Mouse (Mus musculus): Measurements from ENCODE around the gene Fau.

The Fau gene

DNA sequence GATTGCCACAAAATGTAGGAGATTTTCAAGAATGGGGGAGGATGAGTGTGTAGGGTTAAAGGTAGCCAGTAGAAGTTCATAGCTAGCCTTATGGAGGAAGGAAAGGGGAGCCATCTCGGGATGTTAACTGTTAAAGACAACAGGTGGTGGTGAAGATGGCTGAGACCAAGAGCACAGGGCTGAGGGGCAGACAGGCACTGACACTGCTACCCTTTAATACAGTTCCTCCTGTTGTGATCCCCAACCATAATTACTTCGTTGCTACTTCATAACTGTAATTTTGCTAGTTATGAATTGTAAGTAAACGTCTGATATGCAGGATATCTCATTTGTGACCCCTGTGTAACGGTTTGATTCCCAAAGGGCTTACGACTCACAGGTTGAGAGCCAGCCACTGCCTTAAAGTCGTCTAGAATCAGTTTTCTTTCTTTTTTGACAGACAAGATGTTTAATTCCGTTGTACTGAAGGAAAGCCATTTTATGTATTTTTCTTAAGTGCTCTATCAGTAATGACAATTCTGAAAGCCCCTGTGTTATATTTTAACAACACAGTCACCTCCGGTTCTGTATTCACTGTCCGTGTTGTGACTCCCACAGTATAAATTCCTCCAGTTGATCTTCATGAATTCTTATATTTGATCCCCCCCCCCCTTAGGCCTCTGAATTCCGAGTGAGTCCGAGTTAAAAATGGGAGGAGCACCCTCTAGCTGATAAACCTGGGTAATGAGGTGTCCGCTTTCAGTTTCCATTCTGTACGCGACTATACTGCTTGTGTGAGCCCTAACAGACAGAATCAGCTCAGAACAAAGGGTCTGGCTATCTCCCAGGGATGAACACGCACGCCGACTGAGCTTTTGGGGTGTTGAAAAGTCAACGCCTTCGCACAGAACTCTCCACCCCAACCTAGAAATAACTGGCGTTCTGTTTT is 12.0 kb upstream of the Fau start:
- peak; percentile 77 for DNase-seq (ENCODE audit: low read depth, low spot score)

DNA sequence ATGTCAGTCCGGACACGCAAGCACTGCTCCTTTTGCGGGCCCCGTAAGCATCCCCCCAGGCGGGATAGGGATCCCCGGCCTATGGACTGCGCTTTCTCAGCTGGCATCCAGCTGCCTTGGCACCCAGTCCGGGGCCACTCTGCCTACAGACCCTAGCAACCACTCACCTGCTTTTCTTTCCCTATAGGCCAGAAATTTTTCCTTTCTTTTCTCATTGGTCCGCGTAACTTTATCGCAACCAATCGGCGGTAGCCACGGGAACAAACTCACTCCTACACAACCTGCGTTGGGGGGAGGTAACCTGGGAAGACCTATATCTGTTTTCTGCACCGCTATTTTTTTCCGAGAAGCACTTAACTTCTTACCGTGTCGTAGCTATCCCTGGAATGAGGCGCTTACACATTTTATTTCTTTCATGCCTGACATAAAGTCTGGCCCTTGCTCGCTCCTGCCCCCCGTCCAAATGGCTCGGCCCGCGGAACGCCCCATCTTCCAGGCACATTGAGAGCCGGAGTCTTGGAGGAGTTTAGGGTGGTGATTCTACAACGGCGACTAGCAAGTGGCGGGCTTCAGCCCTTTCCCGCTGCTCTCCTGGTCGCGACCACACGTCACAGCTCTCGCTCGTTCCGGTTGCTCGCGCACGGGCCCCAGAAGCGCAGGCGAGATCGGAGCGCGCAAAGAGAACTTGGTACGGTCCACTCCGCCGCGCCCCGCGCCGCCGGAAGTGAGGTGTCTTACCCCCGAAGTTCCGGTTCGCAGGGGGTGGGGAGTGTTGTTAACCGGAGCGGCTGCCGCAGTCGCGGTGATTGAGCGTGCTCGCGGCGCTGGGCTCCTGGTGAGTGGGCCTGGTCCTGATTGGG is 11.1 kb upstream of the Fau start, which contains the start of gene Syvn1:
TSS of gene Syvn1 (plus strand) at position 283 of the 860 bp plus-strand sequence.
- peak; percentile 94 for DNase-seq (ENCODE audit: low read depth, low spot score)

DNA sequence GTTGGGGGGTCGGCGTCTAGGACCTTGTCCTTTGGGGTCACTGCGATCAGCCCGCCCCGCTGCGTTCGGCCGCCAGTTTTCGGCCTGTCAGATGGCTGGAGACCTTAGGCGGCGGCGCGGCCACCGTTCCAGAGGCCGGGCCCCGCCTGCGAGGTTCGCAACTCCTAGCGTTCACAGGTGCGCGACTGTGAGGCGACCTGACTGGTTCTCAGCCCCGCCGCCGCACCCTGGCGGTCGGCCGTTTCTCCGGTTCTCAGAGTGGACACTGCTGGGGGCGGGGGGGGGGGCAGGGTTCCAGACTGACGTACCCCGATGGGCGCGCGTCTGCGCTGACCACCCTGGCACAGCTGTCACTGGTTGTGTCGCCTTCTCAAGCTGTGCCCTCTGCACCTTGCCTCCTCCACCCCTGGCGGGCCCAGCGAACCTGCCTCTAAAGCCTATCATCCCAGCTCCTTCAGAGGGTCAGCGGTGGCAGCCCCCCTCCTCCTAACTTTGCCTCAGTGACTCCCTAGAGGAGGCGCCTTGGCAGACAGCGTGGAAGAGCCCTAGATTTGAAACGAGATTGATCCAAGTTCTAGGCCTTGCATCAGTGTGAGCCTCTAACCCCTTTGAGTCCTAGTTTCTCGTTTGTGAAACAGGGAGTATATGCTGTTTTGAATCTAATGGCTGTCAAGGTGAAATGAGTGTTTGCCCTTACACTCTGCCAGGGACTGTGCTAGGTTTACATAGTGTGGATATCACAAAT is 10.3 kb upstream of the Fau start:
- DNase-seq (ENCODE audit: low read depth, low spot score): no peak

DNA sequence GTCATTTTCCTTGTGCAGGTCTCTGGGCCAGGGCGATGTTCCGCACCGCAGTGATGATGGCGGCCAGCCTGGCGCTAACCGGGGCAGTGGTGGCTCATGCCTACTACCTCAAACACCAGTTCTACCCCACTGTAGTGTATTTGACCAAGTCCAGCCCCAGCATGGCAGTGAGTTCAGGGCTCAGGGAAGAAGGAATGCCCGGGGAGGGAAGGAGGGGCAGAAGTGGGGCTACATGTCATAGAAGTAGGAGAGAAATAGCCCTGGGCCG is 9.8 kb upstream of the Fau start:
- DNase-seq (ENCODE audit: low read depth, low spot score): no peak

DNA sequence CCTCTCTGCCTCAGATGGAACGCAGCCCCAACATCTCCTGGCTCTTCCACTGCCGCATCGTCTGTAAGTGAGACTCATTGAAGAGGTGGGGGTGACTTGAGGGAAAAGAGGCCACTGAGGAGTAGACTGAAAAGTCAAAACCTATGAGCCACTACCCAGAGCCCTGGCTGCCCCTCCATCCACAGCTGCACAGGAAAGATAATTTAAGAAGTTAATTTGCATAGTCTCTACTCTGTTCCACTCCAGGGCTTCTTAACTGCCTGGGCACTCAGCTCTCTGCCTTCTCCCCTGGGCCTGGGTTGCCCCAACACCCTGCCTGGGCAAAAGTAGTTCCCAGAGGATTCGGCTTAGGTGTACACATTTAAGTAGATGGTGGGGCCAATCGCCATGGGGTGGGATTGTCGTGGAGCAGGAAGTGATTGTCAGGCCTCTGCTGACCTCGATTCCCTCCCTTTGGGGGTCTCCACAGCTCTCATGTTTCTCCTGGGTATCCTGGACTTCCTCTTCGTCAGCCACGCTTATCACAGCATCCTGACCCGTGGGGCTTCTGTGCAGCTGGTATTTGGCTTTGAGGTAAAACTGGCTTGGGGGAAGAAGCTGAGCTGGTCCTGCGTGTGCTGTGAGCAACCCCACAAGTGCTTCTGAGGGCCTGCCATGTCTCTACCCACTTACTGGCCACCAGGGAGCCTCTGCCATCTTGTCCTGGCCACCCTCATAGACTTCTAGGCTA is 8.8 kb upstream of the Fau start:
- peak; percentile 5 for DNase-seq (ENCODE audit: low read depth, low spot score)

DNA sequence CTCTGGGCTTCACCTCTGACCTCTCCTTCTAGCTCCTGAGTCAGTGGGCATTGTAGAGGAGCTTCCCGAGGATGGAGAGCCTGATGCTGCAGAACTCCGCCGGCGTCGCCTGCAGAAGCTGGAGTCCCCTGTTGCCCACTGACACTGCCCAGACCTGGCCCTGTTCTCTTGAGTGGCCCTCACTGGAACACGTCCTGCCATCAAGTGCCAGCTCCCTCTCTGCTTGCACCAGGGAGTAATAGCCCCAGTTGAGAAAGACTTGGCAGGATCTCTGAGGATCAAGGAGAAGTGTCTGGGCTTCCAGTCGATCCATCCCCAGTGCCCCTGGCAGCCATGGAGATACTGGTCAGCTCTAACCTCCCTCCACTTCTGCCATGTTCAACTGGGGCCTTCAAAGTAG is 5.1 kb upstream of the Fau start:
- peak; percentile 5 for DNase-seq (ENCODE audit: low read depth, low spot score)

DNA sequence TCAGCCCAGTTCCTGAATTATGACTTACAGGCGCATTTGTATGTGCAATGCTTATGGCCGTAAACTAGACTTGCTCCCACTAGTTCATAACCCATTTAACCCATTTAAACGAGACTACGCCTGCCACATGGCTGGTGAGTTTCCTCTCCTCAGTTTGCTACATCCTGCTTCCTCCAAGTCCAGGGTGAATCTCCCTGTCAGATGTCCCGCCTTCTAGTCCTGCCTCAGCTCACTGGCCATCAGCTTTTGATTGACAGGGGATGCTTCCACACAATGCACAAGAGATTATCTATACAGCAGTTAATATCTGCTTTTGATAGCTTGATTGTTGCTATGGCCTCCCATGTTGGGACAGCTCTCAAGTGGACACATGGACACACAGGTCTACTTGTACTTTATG is 3.3 kb upstream of the Fau start:
- DNase-seq (ENCODE audit: low read depth, low spot score): no peak

DNA sequence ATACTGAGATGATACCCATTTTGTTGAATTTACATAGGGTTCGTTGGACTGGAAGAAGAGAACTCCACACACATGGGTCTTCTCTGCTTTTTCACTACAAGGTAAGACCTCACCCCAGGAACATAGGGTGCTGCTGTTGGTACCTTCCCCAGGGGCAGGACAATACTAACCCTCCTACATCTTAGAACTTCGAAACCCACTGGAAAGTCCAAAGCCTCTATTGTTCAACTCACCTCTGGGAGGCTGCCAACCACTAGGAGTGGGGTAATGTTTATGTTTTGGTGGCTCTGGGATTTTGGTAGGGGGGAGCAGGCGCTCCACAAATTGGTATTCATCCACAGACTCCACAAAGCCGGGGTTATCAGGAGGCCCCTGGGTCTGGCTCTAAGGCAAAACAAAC is 948 bp upstream of the Fau start:
- no peak for DNase-seq (ENCODE audit: low read depth, low spot score)

DNA sequence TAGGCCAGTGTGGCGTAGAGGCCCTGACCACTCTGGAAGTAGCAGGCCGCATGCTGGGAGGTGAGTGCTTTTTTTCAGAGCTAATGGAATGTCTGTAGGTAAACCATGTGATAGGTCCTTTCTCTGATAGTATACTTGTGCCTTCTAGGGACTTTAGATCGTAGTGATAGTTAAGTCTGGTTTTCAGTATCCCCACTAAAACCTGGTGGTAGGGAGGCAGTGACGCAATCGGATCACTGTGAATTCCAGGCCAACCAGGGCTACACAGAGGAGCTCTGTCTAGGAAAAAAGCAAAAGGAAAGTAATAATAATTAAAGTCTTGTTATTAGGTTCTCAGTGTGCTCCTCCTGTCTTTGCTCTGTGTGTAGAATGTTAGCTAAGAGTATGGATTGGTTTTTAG is 869 bp downstream of the Fau start:
- DNase-seq (ENCODE audit: low read depth, low spot score): no peak

DNA sequence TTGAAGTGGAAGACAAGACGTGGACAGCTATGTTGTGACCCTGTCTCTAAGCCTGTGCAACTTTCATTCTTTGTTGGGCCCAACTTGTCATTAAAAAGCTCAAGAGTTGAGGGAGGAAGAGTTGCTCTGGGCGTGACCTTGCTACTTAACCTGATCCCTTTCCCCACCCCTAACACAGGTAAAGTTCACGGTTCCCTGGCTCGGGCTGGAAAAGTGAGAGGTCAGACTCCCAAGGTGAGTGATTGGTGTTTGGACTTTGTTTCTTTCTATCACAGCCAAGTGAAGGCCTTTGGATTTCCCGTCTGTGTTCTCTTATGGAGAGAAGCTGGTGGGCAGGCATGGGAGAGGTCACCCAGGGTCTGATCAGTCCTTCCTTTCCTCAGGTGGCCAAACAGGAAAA is 1.3 kb downstream of the Fau start:
- DNase-seq (ENCODE audit: low read depth, low spot score): no peak

DNA sequence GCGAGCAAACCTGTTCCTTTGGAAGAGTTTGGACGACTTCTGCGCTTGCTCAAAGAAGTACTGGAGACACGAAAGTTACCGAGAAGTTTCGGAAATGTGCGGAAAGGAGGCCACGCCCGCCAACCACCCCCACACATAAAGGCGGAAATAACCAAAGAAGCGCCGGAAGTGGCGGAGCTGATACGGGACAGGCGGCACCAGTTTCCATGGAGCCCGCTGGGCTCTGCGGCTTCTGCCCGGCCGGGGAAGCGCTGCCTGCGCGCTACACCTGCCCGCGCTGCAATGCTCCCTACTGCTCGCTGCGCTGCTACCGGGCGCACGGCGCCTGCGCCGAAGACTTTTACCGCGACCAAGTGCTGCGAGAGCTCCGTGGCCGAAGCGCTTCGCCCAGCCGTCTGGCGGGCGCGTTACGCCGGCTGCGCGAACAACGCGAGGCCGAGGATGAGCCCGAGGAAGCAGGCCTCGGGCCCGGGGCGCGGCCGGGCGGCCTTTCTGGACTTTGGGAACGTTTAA is 3.4 kb downstream of the Fau start, which contains the start of gene Znhit2:
TSS of gene Znhit2 (plus strand) at position 172 of the 513 bp plus-strand sequence.
- DNase-seq (ENCODE audit: low read depth, low spot score): peak; percentile 96

DNA sequence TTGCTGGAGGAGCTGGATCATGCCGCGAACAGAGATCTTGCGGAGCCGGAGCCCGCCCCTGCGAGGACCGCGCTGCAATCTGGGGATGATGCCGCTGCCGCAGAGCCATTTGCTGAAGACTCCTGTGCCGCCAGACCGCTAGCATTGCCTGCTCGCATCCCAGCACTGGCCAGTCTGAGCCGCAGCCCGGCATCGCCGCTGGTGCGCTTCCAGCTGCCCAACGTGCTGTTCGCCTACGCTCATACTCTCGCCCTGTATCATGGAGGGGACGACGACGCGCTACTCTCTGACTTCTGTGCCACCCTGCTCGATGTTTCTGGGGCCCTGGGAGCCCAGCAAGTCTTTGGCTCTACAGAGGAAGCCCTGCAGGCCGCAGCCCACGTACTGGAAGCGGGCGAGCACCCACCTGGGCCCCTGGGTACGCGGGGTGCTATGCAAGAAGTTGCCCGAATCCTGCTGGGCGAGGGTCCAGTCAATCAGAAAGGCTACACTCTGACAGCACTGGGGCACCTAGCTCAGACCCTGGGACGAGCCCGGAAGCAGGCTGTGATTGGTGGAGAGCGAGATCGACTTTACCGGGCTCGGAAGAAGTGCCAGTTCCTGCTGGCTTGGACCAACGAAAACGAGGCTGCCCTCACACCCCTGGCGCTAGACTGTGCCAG is 4.1 kb downstream of the Fau start:
- peak; percentile 75 for DNase-seq (ENCODE audit: low read depth, low spot score)

DNA sequence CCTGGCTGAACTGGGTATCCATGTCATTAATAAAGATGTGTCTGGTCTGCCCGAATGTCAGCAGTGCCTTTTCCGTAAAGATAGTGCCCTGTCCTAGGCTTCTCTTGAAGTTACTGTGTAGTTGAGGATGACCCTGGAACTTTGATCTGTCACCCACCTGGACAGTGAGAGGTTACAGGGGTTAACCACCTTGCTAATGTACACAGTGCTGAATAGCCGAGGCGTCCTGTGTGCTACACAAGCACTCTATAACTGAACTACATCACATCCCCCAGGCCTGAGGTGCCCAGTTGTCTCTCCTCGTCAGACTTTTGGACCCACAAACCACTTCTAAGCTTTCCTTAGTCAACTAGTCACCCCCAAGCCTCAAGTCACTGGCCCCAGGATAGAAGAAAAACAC is 4.8 kb downstream of the Fau start:
- DNase-seq (ENCODE audit: low read depth, low spot score): no peak

DNA sequence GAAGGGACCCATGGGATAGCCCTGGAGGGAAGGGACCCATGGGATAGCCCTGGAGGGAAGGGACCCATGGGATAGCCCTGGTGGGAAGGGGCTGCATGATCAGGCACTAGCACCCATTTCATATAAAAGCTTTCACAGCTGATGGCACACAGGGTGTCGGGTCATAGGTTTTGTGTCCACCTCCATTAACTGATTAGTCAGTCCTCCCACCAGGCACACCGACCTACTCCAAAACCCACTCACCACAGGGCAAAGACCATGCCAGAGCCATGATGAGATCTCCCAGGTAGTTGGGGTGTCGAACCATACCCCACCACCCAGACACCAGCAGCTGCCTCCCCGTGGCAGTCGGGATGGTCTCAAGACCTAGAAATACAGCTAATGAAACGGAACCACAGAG is 5.4 kb downstream of the Fau start:
- DNase-seq (ENCODE audit: low read depth, low spot score): no peak

DNA sequence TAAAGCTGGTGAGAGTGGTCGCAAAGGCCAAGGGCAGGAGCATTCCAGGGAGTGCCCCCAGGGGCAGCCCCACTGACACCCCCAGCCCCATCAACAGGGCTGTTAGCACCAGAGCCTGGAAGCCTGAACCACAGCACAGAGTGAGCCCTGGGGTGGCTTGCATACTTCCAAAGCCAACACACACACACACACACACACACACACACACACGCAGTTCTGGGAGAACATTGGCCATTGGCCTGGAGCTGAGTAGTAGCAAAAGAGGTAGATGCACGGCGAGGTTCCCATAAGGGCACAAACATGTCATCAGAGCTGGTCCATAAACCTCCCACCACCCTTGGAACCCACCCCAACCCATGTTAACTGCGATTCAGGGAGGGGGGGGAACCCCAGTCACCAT is 8.9 kb downstream of the Fau start:
- no peak for DNase-seq (ENCODE audit: low read depth, low spot score)

DNA sequence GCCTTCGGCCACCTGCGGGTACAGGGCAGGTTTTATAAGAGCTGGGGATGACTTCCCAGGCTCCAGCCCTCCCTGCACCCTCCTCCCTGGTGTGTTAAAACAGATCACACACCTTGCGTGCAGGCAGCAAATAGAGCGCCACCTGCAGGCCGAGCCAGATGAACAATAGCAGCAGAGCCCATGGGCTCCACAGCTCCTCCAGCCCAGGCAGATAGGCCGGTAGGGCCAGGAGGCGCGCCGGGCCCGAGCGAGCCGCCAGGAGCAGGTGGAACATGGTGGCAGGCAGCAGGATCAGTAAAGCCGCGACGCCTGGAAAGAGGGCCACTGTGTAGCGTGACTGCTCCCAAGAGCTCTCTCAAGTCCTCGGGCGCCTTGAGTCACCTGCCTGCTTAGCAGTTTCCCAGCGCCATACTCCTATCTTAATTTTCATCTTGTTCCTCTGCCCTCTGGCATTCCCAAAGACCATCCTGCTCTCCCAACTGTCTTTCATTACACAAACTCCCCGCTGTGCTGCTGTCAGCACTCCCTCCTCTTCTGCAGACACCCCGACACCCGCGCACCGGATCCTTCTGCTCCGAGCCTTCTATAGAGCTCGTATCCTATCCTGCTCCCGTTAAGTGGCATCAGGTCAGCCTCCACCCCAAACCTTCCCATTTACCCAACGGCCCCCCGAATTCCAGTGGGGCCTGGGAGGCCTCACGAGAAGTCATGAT is 9.5 kb downstream of the Fau start:
- peak; percentile 93 for DNase-seq (ENCODE audit: low read depth, low spot score)

DNA sequence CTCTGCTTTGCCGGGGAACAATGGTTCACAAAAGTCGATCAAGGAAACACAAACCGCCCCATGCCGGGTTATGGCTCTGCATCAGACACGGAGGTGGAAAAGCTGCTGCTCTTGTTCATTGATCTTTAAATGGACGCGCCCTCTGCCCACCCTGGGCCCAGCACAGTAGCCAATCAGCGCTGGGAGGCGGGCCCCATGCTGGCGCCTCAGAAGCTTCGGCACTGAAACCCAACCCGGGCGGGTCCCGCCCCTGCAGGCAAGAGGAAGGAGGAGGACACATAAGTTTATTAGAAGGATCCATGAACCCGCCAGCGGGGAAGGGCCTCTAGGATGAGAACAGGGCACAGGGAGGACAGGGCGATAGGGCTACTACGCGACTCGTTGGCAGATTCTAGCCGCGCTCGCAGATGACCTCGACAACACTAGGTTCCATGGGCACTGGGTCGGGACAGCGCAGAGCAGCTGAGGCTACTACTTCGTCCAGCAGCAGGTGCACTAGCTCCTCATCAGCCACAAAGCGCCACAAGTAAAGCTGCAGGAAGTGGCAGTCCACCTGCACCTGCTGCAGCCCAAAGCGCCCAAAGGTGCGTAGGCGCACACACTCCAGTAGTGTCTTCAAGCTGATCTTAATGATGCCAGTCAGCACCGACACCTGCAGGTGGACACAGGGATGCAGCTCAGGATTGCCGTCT is 10.2 kb downstream of the Fau start, which contains the start of gene Tm7sf2:
TSS of gene Tm7sf2 (minus strand) at position 650 of the 692 bp plus-strand sequence.
- peak; percentile 91 for DNase-seq (ENCODE audit: low read depth, low spot score)

DNA sequence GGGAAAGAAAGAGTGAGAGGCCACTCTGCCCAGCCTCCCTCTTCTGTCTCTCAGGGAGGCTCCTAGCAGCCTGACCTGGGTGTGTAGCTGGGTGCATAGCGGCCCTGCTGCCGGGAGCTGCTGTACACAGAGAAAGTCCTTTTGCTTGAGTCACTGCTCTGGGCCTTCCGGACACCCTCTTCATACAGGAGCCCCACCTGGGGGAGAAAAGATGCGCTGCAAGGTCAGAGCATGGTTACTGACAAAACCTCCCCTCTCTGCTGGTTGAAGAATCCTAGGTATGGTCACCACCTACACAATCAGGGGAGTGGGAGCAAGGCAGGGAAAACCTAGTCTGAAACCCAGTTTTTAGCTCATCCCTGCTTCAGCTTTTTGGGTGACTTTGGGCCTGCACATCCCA is 11.3 kb downstream of the Fau start:
- DNase-seq (ENCODE audit: low read depth, low spot score): no peak

DNA sequence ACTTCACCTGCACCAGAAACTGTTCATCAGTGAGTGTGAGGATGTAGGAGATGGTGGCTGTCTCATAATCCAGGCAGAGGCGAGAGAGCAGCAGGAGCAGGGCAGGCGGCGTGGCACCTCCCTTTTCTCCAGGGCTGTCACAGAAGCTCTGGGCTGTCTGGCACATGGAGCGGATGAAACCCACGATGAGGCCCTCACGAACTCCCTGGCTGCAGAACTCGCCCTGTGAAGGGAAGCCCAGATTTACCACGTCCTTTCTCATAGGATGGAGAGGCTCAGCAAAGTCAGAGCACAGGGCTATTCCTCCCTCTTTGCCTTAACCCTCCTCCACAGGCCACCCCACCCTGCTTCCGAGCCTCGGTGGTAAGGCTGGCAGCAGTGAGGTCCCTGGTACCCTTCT is 12.2 kb downstream of the Fau start:
- DNase-seq (ENCODE audit: low read depth, low spot score): no peak
